Mouse (Mus musculus): Measurements from ENCODE around the gene Nepro.

DNA sequence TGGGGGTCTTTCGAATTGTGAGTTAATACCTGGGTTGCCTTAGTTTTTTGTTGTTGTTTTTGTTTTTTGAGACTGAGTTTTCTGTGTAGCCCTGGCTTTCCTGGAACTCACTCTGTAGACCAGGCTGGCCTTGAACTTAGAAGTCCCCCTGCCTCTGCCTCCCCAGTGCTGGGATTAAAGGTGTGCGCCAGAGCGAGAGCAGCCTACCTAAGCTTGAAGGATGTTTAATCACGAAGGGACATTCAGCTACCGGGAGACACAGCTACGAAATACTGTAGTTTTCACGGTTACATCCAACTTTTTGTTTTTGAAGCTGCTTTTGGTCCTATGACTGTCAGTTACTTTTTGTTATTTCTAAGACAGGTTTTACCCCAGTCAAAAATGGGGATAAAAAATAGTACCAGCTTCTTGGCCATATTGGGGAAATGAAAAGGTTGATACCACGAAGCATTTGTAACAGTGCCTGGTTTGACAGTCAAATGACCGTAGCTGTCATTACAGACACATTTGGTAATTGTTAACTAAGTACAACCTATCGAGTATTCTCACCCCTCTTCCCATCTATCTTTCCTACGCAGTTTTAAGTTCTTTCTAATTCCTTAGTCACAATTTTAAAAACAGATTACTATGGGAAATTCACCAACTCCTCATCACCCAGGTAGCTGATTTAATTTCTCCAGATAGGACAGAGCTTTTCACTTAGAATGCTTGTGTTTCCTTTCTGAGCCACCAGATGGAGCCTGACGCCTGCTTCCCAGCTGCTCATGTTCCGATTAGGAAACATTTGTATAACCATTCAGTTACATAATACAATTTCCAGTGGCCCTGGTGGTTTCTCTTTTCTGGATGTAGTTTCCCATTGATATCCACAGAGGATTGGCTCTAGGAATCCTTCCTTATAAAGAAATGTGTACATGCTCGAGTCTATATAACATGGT is 1.5 kb downstream of the Nepro start:
- TF ChIP-seq TAL1 (conservative IDR thresholded peaks at IDR 0.05; ENCODE audit: low read depth, low read length) = no peak
- TF ChIP-seq CTCF (IDR thresholded peaks at IDR 0.05; ENCODE audit: low read depth, low read length) = peak; percentile 57
- no peak for TF ChIP-seq GATA1 (IDR thresholded peaks at IDR 0.05; ENCODE audit: borderline replicate concordance, low read length)
- TF ChIP-seq GATA2 (IDR thresholded peaks at IDR 0.05; ENCODE audit: borderline replicate concordance, low read depth, low read length) = no peak
